Mouse (Mus musculus) olfactory bulb, adult 2 months (tissue): ENCODE measurements around the gene Impdh1. TPM values are rescaled to one million over a fixed set of nuclear protein-coding genes. Genes with fewer than 3 reads are reported as not detected.

Source experiments
- H3K27ac ChIP-seq: fragments of 200-500 bp; 2 replicates; pipeline ENCODE4 v1.5.1; 2012; ENCODE audit warnings: low read depth, low read length; ENCODE audit not compliant: insufficient read depth
- H3K4me1 ChIP-seq: fragments of 200-500 bp; 2 replicates; pipeline ENCODE4 v1.6.1; 2012; ENCODE audit warnings: low read length; ENCODE audit not compliant: control insufficient read depth, insufficient read depth
- H3K4me3 ChIP-seq: fragments of 200-500 bp; 2 replicates; pipeline ENCODE4 v1.5.1; 2012; ENCODE audit warnings: mild to moderate bottlenecking, low read depth, low read length, moderate library complexity; ENCODE audit not compliant: insufficient read depth
- CTCF ChIP-seq: fragments of 200-500 bp; IDR thresholded peaks from 2 replicates; pipeline ENCODE4 v1.5.1; 2012; ENCODE audit warnings: low read depth, mild to moderate bottlenecking, low read length, moderate library complexity; ENCODE audit not compliant: insufficient read depth
- POLR2A ChIP-seq: fragments of 200-500 bp; IDR thresholded peaks from 2 replicates; pipeline ENCODE4 v1.6.1; 2012; ENCODE audit warnings: mild to moderate bottlenecking, low read depth, low read length, moderate library complexity; ENCODE audit not compliant: insufficient read depth
- WGBS: fragments of 180-500 bp; shearing (Covaris S2); methylation state at CpG from one replicate; pipeline ENCODE4 v1.1.7; 2018; 5-methylcytosine and 5-hydroxymethylcytosine counted together
- polyA plus RNA-seq: library from polyadenylated mRNA; stranded (reverse); fragments of >200 nt; gene quantifications from 2 replicates; pipeline ENCODE4 v1.2.4, GENCODE M21; 2012; ENCODE audit warnings: low replicate concordance; ENCODE audit not compliant: missing spikeins, insufficient read depth, insufficient read length

The Impdh1 gene
- polyA plus RNA-seq, 1 experiment: not detected

DNA sequence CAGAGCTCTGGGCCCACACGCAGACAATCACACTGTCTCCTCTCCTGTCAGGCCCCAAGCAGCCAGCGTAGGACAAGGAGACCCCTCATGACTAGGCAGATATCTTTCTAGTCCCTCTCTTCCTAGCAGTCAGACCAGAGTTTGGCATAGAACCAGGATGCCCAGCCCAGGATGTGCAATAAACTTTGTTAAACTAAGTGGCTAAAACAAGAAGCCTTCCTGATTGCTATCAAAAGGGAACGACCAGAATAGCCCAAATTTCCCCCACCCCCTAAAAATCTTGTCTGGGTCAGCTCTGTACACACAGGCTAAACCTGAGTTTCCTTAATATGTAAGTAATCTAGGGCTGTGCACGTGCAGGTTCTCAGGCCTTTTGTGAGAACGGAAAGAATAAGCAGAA, 8.0 kb downstream of the Impdh1 start:
- Histone ChIP-seq H3K27ac (no peak overlapping the region), H3K4me1 (peaks cover 16% of the 10 kb centered on the region), H3K4me3 (no peak overlapping the region)
- WGBS: 78% methylated on average over 5 of the region's 5 CpGs
- no peak for TF ChIP-seq CTCF
- TF ChIP-seq POLR2A: no peak

DNA sequence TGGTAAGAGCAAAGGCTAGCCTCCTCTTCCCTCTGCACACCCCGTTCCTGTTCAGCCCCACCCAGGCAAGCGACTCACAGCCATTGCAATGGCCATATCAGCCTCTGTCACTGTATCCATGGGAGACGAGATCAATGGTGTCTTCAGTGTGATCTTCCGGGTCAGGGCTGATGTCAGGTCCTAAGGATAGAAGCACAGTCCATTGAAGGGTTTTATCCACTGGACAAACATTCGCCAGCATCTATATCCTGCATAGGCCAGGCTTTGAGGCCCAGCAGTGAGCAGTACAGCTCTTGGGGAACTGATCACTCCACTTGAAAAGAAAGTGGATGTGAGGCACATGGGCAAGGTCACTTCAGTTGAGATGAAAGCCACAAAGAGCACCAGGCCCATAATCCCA, 9.1 kb downstream of the Impdh1 start:
- H3K4me1 ChIP-seq: peaks cover 14% of the 10 kb centered on the region
- no peak overlapping the region for H3K4me3 ChIP-seq
- TF ChIP-seq POLR2A (no peak), CTCF (no peak)
- H3K27ac ChIP-seq: no peak overlapping the region
- 94% methylated on average over 5 of the region's 5 CpGs for WGBS

DNA sequence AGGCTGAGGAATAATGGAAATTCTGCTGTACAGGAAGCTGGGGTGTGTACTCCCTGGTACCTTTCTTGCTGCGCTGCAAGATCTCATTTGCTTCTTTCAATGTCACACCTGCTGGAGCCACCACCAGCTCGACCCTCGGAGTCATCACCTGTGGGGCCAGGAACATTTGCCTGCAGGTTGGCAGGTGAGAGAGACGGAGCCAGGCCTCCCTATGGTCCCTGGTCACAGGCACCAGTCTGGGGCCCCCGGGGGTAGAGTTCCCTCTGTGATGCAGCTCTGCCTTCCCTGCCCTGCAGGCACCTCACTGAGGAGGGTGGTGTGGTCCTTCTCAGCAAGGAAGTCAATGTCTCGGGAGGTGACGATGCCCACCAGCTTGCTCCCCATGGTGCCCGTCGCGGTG, 10.2 kb downstream of the Impdh1 start:
- Histone ChIP-seq H3K27ac (no peak overlapping the region), H3K4me3 (no peak overlapping the region), H3K4me1 (peaks cover 9% of the 10 kb centered on the region)
- WGBS: 92% methylated on average over 10 of the region's 10 CpGs
- TF ChIP-seq POLR2A: no peak
- TF ChIP-seq CTCF: no peak

DNA sequence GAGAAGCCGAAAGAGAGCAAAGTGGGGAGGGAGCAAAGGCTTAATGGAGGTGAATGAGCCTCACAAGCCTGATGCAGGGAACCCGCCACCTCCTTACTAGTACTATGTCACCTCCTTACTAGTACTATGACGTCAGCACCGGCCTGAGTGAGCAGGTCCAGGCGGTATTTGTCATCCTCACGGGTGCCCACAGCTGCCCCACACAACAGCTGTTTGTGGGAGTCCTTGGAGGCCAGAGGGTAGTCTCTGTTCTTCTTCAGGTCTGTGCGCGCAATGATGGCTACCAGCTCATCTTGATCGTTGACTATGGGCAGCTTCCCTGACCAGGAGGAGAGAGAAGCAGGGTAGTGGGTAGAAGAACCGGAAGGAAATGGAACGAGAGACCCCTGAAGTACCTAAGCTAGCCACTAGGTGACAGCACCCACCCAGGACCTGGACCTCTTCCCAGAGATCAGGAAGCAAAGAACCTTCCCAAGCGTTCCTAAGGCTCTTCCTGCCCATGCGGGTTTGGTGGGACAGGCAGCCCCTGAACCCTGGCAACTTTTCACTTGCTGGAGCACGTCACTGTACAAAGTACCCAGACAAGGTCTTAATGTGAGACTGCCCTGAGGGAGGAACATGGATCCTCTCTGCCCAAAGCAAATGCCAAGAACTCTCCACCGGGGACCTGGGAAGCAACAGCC, 11.1 kb downstream of the Impdh1 start:
- Histone ChIP-seq H3K27ac (no peak overlapping the region), H3K4me1 (peaks cover 4% of the 10 kb centered on the region), H3K4me3 (no peak overlapping the region)
- 44% methylated on average over 15 of the region's 15 CpGs for WGBS
- TF ChIP-seq POLR2A (no peak), CTCF (peak; percentile 60)

DNA sequence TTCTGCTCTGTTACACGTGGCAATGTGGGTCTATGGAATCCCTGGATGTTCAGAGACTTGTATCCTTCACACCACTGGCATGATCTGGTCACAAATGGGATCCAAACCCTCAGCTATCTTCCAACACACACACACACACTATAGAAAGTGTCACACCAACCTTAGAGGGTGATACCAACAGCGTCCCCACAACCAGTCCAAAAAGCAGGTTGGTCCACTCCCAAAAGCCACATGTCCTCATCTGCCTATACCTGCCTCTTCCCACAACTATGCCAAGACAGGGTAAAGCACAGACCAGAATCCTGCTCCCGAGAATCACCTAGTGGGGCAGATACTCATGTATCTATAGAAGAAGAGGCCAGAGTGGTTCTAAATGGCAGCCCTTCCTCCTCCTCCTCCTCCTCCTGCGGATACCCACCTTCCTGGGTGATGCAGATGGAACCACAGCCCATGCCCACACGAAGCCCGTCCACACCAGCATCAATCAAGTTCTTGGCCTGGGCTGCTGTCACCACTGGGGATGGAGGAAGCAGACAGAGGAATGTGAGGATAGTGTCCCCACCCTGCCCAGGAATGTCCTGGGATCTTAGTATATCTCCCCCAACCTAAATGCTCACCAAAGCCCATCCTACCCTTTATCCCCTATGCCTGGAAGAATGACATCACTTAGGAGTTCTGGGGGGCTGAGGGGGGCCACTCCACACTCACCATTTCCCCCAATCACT, 12.1 kb downstream of the Impdh1 start:
- WGBS: 88% methylated on average over 6 of the region's 6 CpGs
- TF ChIP-seq CTCF (no peak), POLR2A (no peak)
- no peak overlapping the region for H3K27ac ChIP-seq

DNA sequence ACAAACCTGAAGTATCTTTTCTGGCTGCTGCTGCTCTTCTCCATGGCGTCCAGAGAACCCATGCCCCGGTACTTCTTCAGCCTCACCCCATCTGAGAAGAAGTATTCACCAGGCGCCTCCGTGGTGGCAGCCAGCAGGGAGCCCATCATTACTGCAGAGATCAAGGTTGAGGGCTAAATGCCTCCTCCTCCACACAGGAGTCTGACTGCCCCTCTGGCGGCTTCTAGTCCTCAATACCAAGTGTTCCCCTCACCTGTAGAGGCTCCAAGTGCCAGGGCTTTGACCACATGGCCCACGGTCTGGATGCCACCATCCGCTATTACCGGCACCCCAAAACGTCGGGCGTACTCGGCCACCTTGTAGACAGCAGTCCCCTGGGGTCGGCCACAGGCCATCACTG, 13.1 kb downstream of the Impdh1 start:
- TF ChIP-seq CTCF: no peak
- TF ChIP-seq POLR2A: no peak
- WGBS: 95% methylated on average over 13 of the region's 13 CpGs
- Histone ChIP-seq H3K4me3 (no peak overlapping the region), H3K4me1 (peaks cover 6% of the 10 kb centered on the region), H3K27ac (no peak overlapping the region)

More for the DNA sequence above, 12.1 kb downstream of the Impdh1 start:
- peaks cover 4% of the 10 kb centered on the region for H3K4me1 ChIP-seq
- no peak overlapping the region for H3K4me3 ChIP-seq

DNA sequence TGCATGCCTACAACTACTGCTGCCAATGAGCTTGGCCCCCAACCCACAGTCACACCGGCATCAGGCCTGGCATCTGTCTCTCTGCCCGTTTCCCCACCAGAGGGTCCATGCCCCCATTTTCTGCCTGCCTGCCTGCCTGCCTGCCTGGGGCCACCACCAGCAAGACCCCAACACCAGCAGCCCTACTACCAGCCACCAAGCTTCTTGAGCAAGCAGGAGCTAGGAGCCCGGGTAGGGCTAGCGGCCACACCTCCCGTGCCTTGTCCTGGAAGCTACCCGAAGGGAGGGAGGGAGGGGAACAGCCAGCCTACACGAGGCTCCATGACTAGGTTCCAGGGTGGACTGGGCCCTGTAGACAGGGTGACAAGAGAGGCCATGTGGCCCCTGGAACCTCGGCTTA, 14.2 kb downstream of the Impdh1 start:
- Histone ChIP-seq H3K27ac (no peak overlapping the region), H3K4me1 (peaks cover 6% of the 10 kb centered on the region), H3K4me3 (no peak overlapping the region)
- TF ChIP-seq POLR2A (no peak), CTCF (no peak)
- WGBS: 85% methylated on average over 8 of the region's 8 CpGs

DNA sequence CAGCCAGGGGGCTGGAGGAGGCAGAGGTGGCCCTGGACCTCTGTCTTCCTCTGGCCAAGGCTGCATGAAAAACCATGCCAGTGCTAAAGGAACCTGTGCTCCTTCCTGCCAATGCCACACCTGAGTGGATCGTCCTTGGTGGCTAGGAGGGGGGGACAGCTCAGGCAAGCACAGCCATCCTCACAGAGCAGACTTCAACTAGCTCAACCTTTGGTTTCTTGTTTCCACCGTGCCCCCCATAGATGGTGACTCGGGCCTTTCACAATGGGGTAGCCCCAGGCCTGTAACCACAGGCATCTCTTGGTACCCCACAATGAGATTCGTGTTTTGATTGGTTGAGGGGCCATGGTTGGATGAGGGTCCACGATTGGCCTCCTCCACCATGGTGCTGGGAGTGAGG, 14.8 kb downstream of the Impdh1 start:
- WGBS: 93% methylated on average over 5 of the region's 5 CpGs
- Histone ChIP-seq H3K4me3 (no peak overlapping the region), H3K4me1 (peaks cover 6% of the 10 kb centered on the region), H3K27ac (no peak overlapping the region)
- TF ChIP-seq POLR2A: no peak
- TF ChIP-seq CTCF: no peak

DNA sequence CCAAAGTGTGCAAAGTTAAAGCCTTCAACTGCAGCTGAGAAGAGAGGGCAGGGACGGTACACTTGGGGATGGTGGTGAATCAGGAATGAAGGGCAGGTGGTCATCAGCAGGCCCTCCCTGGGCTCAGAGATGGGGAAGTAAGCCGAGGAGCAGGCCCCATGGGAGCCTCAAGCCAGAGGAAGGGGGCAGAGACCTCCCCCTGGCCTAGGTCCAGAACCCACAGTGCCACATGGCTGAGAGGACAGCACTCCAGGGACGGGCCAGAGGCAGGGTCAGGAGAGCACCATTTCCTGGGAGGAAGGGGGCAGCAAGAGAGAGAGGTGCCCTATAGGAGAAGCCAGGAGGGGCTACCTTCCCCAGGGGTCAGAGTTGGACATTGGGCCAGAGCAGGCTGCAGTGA, 15.7 kb downstream of the Impdh1 start:
- H3K27ac ChIP-seq: no peak overlapping the region
- 57% methylated on average over 3 of the region's 3 CpGs for WGBS
- TF ChIP-seq CTCF (no peak), POLR2A (no peak)
- H3K4me3 ChIP-seq: no peak overlapping the region
- peaks cover 11% of the 10 kb centered on the region for H3K4me1 ChIP-seq
